Mouse (Mus musculus): Measurements from ENCODE around the gene Tenm3. TPM values are rescaled to one million over a fixed set of nuclear protein-coding genes. Genes with fewer than 3 reads are reported as not detected.

Gene Tenm3
- polyA plus RNA-seq, 1 experiment, result 0.28 TPM

- H3K4me3 ChIP-seq (ENCODE audit: insufficient read depth, low read depth, low read length), result no peak overlapping the region
- no peak overlapping the region for H3K27ac ChIP-seq (replicated peaks; ENCODE audit: low read depth, low read length)
Measured at GRCm38 (mm10) chr8:48688188-48688587, 155.6 kb downstream of the Tenm3 start.

GRCm38 (mm10) chr8:48673476-48673875 is 170.3 kb downstream of the Tenm3 start:
- Histone ChIP-seq H3K27ac (replicated peaks; ENCODE audit: low read depth, low read length) (no peak overlapping the region), H3K4me3 (ENCODE audit: insufficient read depth, low read depth, low read length) (no peak overlapping the region)

More at GRCm38 (mm10) chr8:48688188-48688587, 155.6 kb downstream of the Tenm3 start:
- no peaks in the 10 kb centered on the region for H3K4me1 ChIP-seq (ENCODE audit: control insufficient read depth, insufficient read depth, insufficient read length, low read length)

GRCm38 (mm10) chr8:48672471-48672870 is 171.3 kb downstream of the Tenm3 start:
- H3K4me3 ChIP-seq (ENCODE audit: insufficient read depth, low read depth, low read length), result no peak overlapping the region
- no peak overlapping the region for H3K27ac ChIP-seq (replicated peaks; ENCODE audit: low read depth, low read length)
- H3K4me1 ChIP-seq (ENCODE audit: control insufficient read depth, insufficient read depth, insufficient read length, low read length), result no peaks in the 10 kb centered on the region

More at GRCm38 (mm10) chr8:48673476-48673875, 170.3 kb downstream of the Tenm3 start:
- no peaks in the 10 kb centered on the region for H3K4me1 ChIP-seq (ENCODE audit: control insufficient read depth, insufficient read depth, insufficient read length, low read length)

GRCm38 (mm10) chr8:48671318-48671717 is 172.4 kb downstream of the Tenm3 start:
- H3K27ac ChIP-seq (replicated peaks; ENCODE audit: low read depth, low read length), result no peak overlapping the region
- H3K4me3 ChIP-seq (ENCODE audit: insufficient read depth, low read depth, low read length), result no peak overlapping the region
- H3K4me1 ChIP-seq (ENCODE audit: control insufficient read depth, insufficient read depth, insufficient read length, low read length), result no peaks in the 10 kb centered on the region

- Histone ChIP-seq H3K4me1 (ENCODE audit: control insufficient read depth, insufficient read depth, insufficient read length, low read length) (no peaks in the 10 kb centered on the region), H3K4me3 (ENCODE audit: insufficient read depth, low read depth, low read length) (no peak overlapping the region), H3K27ac (replicated peaks; ENCODE audit: low read depth, low read length) (no peak overlapping the region)
Measured at GRCm38 (mm10) chr8:48670895-48671294, 172.9 kb downstream of the Tenm3 start.

GRCm38 (mm10) chr8:48670387-48670786 is 173.4 kb downstream of the Tenm3 start:
- H3K4me3 ChIP-seq (ENCODE audit: insufficient read depth, low read depth, low read length), result no peak overlapping the region
- no peak overlapping the region for H3K27ac ChIP-seq (replicated peaks; ENCODE audit: low read depth, low read length)
- H3K4me1 ChIP-seq (ENCODE audit: control insufficient read depth, insufficient read depth, insufficient read length, low read length), result no peaks in the 10 kb centered on the region

- no peak overlapping the region for H3K4me3 ChIP-seq (ENCODE audit: insufficient read depth, low read depth, low read length)
- no peaks in the 10 kb centered on the region for H3K4me1 ChIP-seq (ENCODE audit: control insufficient read depth, insufficient read depth, insufficient read length, low read length)
- H3K27ac ChIP-seq (replicated peaks; ENCODE audit: low read depth, low read length), result no peak overlapping the region
Measured at GRCm38 (mm10) chr8:48665193-48665592, 178.6 kb downstream of the Tenm3 start.

GRCm38 (mm10) chr8:48659226-48659625 is 184.5 kb downstream of the Tenm3 start:
- no peak overlapping the region for H3K4me3 ChIP-seq (ENCODE audit: insufficient read depth, low read depth, low read length)
- H3K27ac ChIP-seq (replicated peaks; ENCODE audit: low read depth, low read length), result no peak overlapping the region
- H3K4me1 ChIP-seq (ENCODE audit: control insufficient read depth, insufficient read depth, insufficient read length, low read length), result no peaks in the 10 kb centered on the region

GRCm38 (mm10) chr8:48655381-48656043 is 188.2 kb downstream of the Tenm3 start:
- Histone ChIP-seq H3K27ac (replicated peaks; ENCODE audit: low read depth, low read length) (no peak overlapping the region), H3K4me3 (ENCODE audit: insufficient read depth, low read depth, low read length) (no peak overlapping the region), H3K4me1 (ENCODE audit: control insufficient read depth, insufficient read depth, insufficient read length, low read length) (no peaks in the 10 kb centered on the region)

GRCm38 (mm10) chr8:48649845-48650244 is 193.9 kb downstream of the Tenm3 start:
- H3K4me1 ChIP-seq (ENCODE audit: control insufficient read depth, insufficient read depth, insufficient read length, low read length), result no peaks in the 10 kb centered on the region
- no peak overlapping the region for H3K4me3 ChIP-seq (ENCODE audit: insufficient read depth, low read depth, low read length)
- no peak overlapping the region for H3K27ac ChIP-seq (replicated peaks; ENCODE audit: low read depth, low read length)

- no peak overlapping the region for H3K4me3 ChIP-seq (ENCODE audit: insufficient read depth, low read depth, low read length)
- H3K4me1 ChIP-seq (ENCODE audit: control insufficient read depth, insufficient read depth, insufficient read length, low read length), result no peaks in the 10 kb centered on the region
- H3K27ac ChIP-seq (replicated peaks; ENCODE audit: low read depth, low read length), result no peak overlapping the region
Measured at GRCm38 (mm10) chr8:48649415-48649814, 194.3 kb downstream of the Tenm3 start.

- no peak overlapping the region for H3K4me3 ChIP-seq (ENCODE audit: insufficient read depth, low read depth, low read length)
Measured at GRCm38 (mm10) chr8:48646110-48646509, 197.6 kb downstream of the Tenm3 start.

GRCm38 (mm10) chr8:48638129-48638528 is 205.6 kb downstream of the Tenm3 start:
- Histone ChIP-seq H3K27ac (replicated peaks; ENCODE audit: low read depth, low read length) (no peak overlapping the region), H3K4me1 (ENCODE audit: control insufficient read depth, insufficient read depth, insufficient read length, low read length) (no peaks in the 10 kb centered on the region), H3K4me3 (ENCODE audit: insufficient read depth, low read depth, low read length) (no peak overlapping the region)

More at GRCm38 (mm10) chr8:48646110-48646509, 197.6 kb downstream of the Tenm3 start:
- Histone ChIP-seq H3K27ac (replicated peaks; ENCODE audit: low read depth, low read length) (no peak overlapping the region), H3K4me1 (ENCODE audit: control insufficient read depth, insufficient read depth, insufficient read length, low read length) (no peaks in the 10 kb centered on the region)

GRCm38 (mm10) chr8:48636979-48637378 is 206.8 kb downstream of the Tenm3 start:
- Histone ChIP-seq H3K4me3 (ENCODE audit: insufficient read depth, low read depth, low read length) (no peak overlapping the region), H3K4me1 (ENCODE audit: control insufficient read depth, insufficient read depth, insufficient read length, low read length) (no peaks in the 10 kb centered on the region), H3K27ac (replicated peaks; ENCODE audit: low read depth, low read length) (no peak overlapping the region)

- no peak overlapping the region for H3K4me3 ChIP-seq (ENCODE audit: insufficient read depth, low read depth, low read length)
- no peak overlapping the region for H3K27ac ChIP-seq (replicated peaks; ENCODE audit: low read depth, low read length)
- H3K4me1 ChIP-seq (ENCODE audit: control insufficient read depth, insufficient read depth, insufficient read length, low read length), result no peaks in the 10 kb centered on the region
Measured at GRCm38 (mm10) chr8:48635815-48636214, 207.9 kb downstream of the Tenm3 start.

GRCm38 (mm10) chr8:48633426-48633825 is 210.3 kb downstream of the Tenm3 start:
- Histone ChIP-seq H3K4me1 (ENCODE audit: control insufficient read depth, insufficient read depth, insufficient read length, low read length) (no peaks in the 10 kb centered on the region), H3K4me3 (ENCODE audit: insufficient read depth, low read depth, low read length) (no peak overlapping the region), H3K27ac (replicated peaks; ENCODE audit: low read depth, low read length) (no peak overlapping the region)

Measured in brown adipose tissue, adult 24 weeks (tissue).